Mouse (Mus musculus) C2C12 (cell line): Measurements from ENCODE around the gene Syne1.

Experiments
- CTCF ChIP-seq: IDR thresholded peaks from one replicate; pipeline ENCODE4 v1.5.1; 2011; ENCODE audit not compliant: control insufficient read depth, insufficient read depth, insufficient read length
- MAX ChIP-seq: IDR thresholded peaks from one replicate; pipeline ENCODE4 v1.6.1; 2011; ENCODE audit warnings: mild to moderate bottlenecking, control low read depth
- MYOD1 ChIP-seq: IDR thresholded peaks from one replicate; pipeline ENCODE4 v1.6.1; 2011; ENCODE audit warnings: low read depth; ENCODE audit not compliant: control insufficient read depth, insufficient read length
- USF1 ChIP-seq: IDR thresholded peaks from one replicate; pipeline ENCODE4 v1.6.1; 2011; ENCODE audit warnings: low read depth, mild to moderate bottlenecking, control low read depth, moderate library complexity

- TF ChIP-seq MAX (no peak), USF1 (no peak), MYOD1 (no peak), CTCF (no peak)
Measured at GRCm38 (mm10) chr10:5378969-5379368, 172.3 kb downstream of the Syne1 start.
